8 mouse cellular contexts compared by ENCODE assay signal in the genomic region with DNA sequence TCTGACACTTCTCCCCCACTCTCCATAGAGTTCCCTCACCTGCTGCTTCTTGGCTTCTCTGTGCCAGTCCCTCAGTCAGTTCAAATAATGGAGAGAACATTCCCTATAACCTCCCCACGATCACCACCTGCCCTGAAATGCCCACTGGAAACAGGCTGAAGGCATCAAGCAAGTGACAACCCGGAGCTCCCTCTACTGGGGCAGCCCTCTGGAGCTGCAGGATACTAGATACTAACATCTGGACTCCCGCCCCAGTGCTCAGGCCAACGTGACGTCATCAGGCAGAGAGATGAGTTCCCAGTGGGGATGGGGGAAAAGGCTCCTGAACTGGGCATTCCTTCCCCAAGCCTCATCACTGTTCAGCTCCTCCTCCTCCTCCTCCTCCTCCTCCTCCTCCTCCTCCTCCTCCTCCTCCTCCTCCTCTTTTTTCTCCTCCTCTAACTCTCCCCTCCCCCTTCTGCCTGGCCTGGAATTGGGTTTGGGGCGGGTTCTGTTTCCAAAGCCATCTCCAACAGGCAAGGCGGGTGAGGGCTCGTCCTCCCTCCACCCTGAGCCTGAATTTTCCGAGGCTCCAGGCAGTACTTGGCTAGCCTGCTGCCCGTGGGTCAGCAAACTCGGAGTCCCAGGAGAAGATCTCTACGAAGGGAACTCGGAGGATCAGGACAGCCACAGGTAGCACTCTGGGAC. TPM values are rescaled to one million over a fixed set of nuclear protein-coding genes. Genes with fewer than 3 reads are reported as not detected.
A peak's percentile ranks its signal among the peaks of the same experiment; 100 is the strongest.
DNase-seq lines count a peak whose midpoint lies in the region; ATAC-seq and TF ChIP-seq lines count a peak whose summit lies in the region.

Gene Mrgprf (plus strand): TSS at position 508 of the 687 bp plus-strand sequence.

- H3K36me3 ChIP-seq in liver, adult 2 months (ENCODE audit: control insufficient read depth, insufficient read depth, low read length), result no peaks in the 10 kb centered on the region
- H3K36me3 ChIP-seq in embryonic facial prominence, embryonic 10.5 days (replicated peaks), result no peaks in the 10 kb centered on the region
- no peaks in the 10 kb centered on the region for H3K36me3 ChIP-seq in stomach, embryonic 14.5 days (ENCODE audit: control insufficient read depth, insufficient read depth, low read length)

- H3K9me3 ChIP-seq in embryonic facial prominence, embryonic 10.5 days, result no peaks in the 10 kb centered on the region
- no peaks in the 10 kb centered on the region for H3K9me3 ChIP-seq in stomach, embryonic 14.5 days (ENCODE audit: control insufficient read depth, low read depth, low read length)

- no peak within 1 kb of the TSS for H3K4me2 ChIP-seq in stomach, embryonic 14.5 days (replicated peaks; ENCODE audit: low read depth, low read length)

- H3K9ac ChIP-seq in liver, adult 2 months (ENCODE audit: low read depth, low read length), result no peak within 1 kb of the TSS
- no peak within 1 kb of the TSS for H3K9ac ChIP-seq in stomach, embryonic 14.5 days (replicated peaks; ENCODE audit: low read depth, low read length)

- no peak for TF ChIP-seq POLR2A in liver, adult 2 months (IDR thresholded peaks at IDR 0.05; ENCODE audit: extremely low read depth, insufficient read depth, low read length)

- no peak for TF ChIP-seq CTCF in liver, adult 2 months (IDR thresholded peaks at IDR 0.05; ENCODE audit: low read depth, low read length)

- no peak for ATAC-seq in stomach, embryonic 14.5 days (ENCODE audit: insufficient number of reproducible peaks, insufficient read depth, low FRiP score, low read depth)

- no peaks in the 10 kb centered on the region for H3K4me1 ChIP-seq in liver, adult 2 months (ENCODE audit: control insufficient read depth, insufficient read depth, low read length)
- peaks cover 42% of the 10 kb centered on the region for H3K4me1 ChIP-seq in embryonic facial prominence, embryonic 10.5 days
- H3K4me1 ChIP-seq in stomach, embryonic 14.5 days (ENCODE audit: control insufficient read depth, insufficient read depth, low read length), result peaks cover 24% of the 10 kb centered on the region

- no peaks in the 10 kb centered on the region for H3K27me3 ChIP-seq in liver, adult 2 months (ENCODE audit: control insufficient read depth, insufficient read depth, low read length)
- H3K27me3 ChIP-seq in embryonic facial prominence, embryonic 10.5 days (replicated peaks; ENCODE audit: low read depth, poor library complexity, severe bottlenecking), result 0 out of 2 replicates have a peak, but pooled peaks cover 8% of the 10 kb centered on the region
- H3K27me3 ChIP-seq in stomach, embryonic 14.5 days (ENCODE audit: control insufficient read depth, insufficient read depth, low read length), result no peaks in the 10 kb centered on the region

- WGBS in liver, adult 2 months, result 42% methylated on average over 13 of the region's 13 CpGs
- WGBS in embryonic facial prominence, embryonic 10.5 days, result 39% methylated on average over 13 of the region's 13 CpGs
- WGBS in stomach, embryonic 14.5 days, result 34% methylated on average over 13 of the region's 13 CpGs

- H3K4me3 ChIP-seq in liver, adult 2 months (ENCODE audit: insufficient read depth, low read depth, low read length), result peak within 1 kb of the TSS; percentile 13; the same call in 1 of the 2 replicates
- H3K4me3 ChIP-seq in embryonic facial prominence, embryonic 10.5 days, result no peak within 1 kb of the TSS
- H3K4me3 ChIP-seq in stomach, embryonic 14.5 days (ENCODE audit: low read depth, low read length), result no peak within 1 kb of the TSS

- H3K79me2 ChIP-seq in liver, adult 2 months (ENCODE audit: control insufficient read depth, insufficient read depth, low read length), result no peaks in the 10 kb centered on the region

- peak; percentile 15 for DNase-seq in liver, adult 2 months (ENCODE audit: extremely low read depth, low read depth, low spot score)
- no peak for DNase-seq in liver
- DNase-seq in embryonic facial prominence, embryonic 10.5 days (ENCODE audit: low spot score), result no peak
- peak; percentile 78 to 80 for DNase-seq in heart, postnatal 36 days
- DNase-seq in frontal cortex, postnatal 14 days (ENCODE audit: low spot score in 2 of 2), result no peak
- DNase-seq in yolk sac, embryonic 10.5 days (ENCODE audit: low spot score), result no peak
- DNase-seq in adrenal gland, postnatal 10 days, result no peak

- intact Hi-C loops in heart, postnatal 36 days (cut with DNase I), result no loop called here

- no peak within 1 kb of the TSS; the same call in 1 of the 2 replicates for H3K27ac ChIP-seq in liver, adult 2 months (replicated peaks; ENCODE audit: insufficient read depth, low read depth, low read length)
- H3K27ac ChIP-seq in embryonic facial prominence, embryonic 10.5 days (replicated peaks), result peak within 1 kb of the TSS; percentile 30; the same call in 1 of the 2 replicates
- H3K27ac ChIP-seq in stomach, embryonic 14.5 days (ENCODE audit: low read length), result peak within 1 kb of the TSS; percentile 39; the same call in 1 of the 2 replicates

RNA-seq across cellular contexts. Expression of gene Mrgprf, which starts in this region (rescaled TPM):
- total RNA-seq in liver, adult 2 months (2014; rRNA removed), result not detected in 2 replicates
- 0.48 and 0.66 TPM in 2 replicates for polyA plus RNA-seq in liver, adult 2 months (2012; rRNA removed)
- polyA plus RNA-seq in embryonic facial prominence, embryonic 10.5 days (2016; fragmentation: Nextera tagmentation; extraction: Ambion mirVana), result 0.10 TPM in 1 of 2 replicates, not detected in the other
- 1 to 10 TPM; 3.9 to 4.0 TPM for total RNA-seq in heart, postnatal 36 days (2021)
- polyA plus RNA-seq in stomach, embryonic 14.5 days (2014; fragmentation: Nextera tagmentation; extraction: Ambion mirVana), result 2.9 and 3.7 TPM in 2 replicates
- total RNA-seq in adrenal gland, postnatal 10 days (2021), result 1 to 10 TPM; 4.3 to 4.6 TPM

Comparison
In these comparisons a context has a peak if more than half of its experiments do, and no peak if none do; other contexts are left out.
1. Peak in DNase-seq and H3K4me3 ChIP-seq in liver, adult 2 months; RNA of the gene not detected or under 1 TPM.
2. DNase-seq: peak in heart, postnatal 36 days (2 of 2); none in liver (single experiment), embryonic facial prominence, embryonic 10.5 days (single experiment), frontal cortex, postnatal 14 days (0 of 2), yolk sac, embryonic 10.5 days (single experiment) and adrenal gland, postnatal 10 days (single experiment).